Mouse (Mus musculus) cerebellum, adult 2 months (tissue): Measurements from ENCODE around the gene Adprh. TPM values are rescaled to one million over a fixed set of nuclear protein-coding genes. Genes with fewer than 3 reads are reported as not detected.
"Not testable (repeated sequence)": the region's sequence is repeated elsewhere in the genome, so short reads cannot be mapped to it uniquely, and the experiment has no call there.

Experiments
- DNase-seq, 2 experiments: peaks; one replicate each; pipeline ENCODE4 v3.0.0; 2021
- H3K27ac ChIP-seq: fragments of 200-500 bp; 2 replicates; pipeline ENCODE4 v1.5.1; 2012; ENCODE audit warnings: low read length, control low read depth, inconsistent platforms; ENCODE audit not compliant: insufficient read depth
- H3K27me3 ChIP-seq: fragments of 200-500 bp; 2 replicates; pipeline ENCODE4 v1.6.1; 2012; ENCODE audit warnings: inconsistent platforms, mild to moderate bottlenecking, low read length, moderate library complexity; ENCODE audit not compliant: control insufficient read depth, insufficient read depth
- H3K4me1 ChIP-seq: fragments of 200-500 bp; 2 replicates; pipeline ENCODE4 v1.6.1; 2011; ENCODE audit warnings: low read length; ENCODE audit not compliant: control insufficient read depth, insufficient read depth
- H3K4me3 ChIP-seq: fragments of 200-500 bp; replicated peaks from 2 replicates; pipeline ENCODE3; 2011; ENCODE audit warnings: mild to moderate bottlenecking, low read depth, low read length, control low read depth; ENCODE audit not compliant: insufficient read depth
- CTCF ChIP-seq: fragments of 200-500 bp; IDR thresholded peaks from 2 replicates; pipeline ENCODE4 v1.5.1; 2011; ENCODE audit warnings: low read depth, mild to moderate bottlenecking, control low read depth, low read length, moderate library complexity, borderline replicate concordance; ENCODE audit not compliant: insufficient read depth
- POLR2A ChIP-seq: fragments of 200-500 bp; IDR thresholded peaks from 2 replicates; pipeline ENCODE4 v1.6.1; 2011; ENCODE audit warnings: low read length, control low read depth, borderline replicate concordance; ENCODE audit not compliant: insufficient read depth
- WGBS: fragments of 180-500 bp; shearing (Covaris S2); methylation state at CpG from one replicate; pipeline ENCODE4 v1.1.7; 2018; 5-methylcytosine and 5-hydroxymethylcytosine counted together
- polyA plus RNA-seq: library from polyadenylated mRNA; depleted of rRNA; stranded (reverse); fragments of >200 nt; gene quantifications from 2 replicates; pipeline ENCODE4 v1.2.3, GENCODE M21; 2012

Adprh gene
- polyA plus RNA-seq, 1 experiment = 67.3 TPM

- H3K4me3 ChIP-seq = no peak overlapping the region
- H3K4me1 ChIP-seq = 0 out of 2 replicates have a peak, but pooled peaks cover 5% of the 10 kb centered on the region
- TF ChIP-seq CTCF (no peak), POLR2A (no peak)
- no peak for DNase-seq
- H3K27ac ChIP-seq = no peak overlapping the region
- H3K27me3 ChIP-seq = no peaks in the 10 kb centered on the region
- 95% methylated on average over 3 of the region's 3 CpGs for WGBS
Observed at GRCm38 (mm10) chr16:38478296-38478695, 25.8 kb upstream of the Adprh start.

GRCm38 (mm10) chr16:38477241-38477608 lies 24.7 kb upstream of the Adprh start:
- H3K4me3 ChIP-seq = peak overlapping the region; percentile 49
- not testable (repeated sequence) for H3K4me1 ChIP-seq, DNase-seq, H3K27ac ChIP-seq, H3K27me3 ChIP-seq
- 36% methylated on average over 14 of the region's 14 CpGs for WGBS

DNA sequence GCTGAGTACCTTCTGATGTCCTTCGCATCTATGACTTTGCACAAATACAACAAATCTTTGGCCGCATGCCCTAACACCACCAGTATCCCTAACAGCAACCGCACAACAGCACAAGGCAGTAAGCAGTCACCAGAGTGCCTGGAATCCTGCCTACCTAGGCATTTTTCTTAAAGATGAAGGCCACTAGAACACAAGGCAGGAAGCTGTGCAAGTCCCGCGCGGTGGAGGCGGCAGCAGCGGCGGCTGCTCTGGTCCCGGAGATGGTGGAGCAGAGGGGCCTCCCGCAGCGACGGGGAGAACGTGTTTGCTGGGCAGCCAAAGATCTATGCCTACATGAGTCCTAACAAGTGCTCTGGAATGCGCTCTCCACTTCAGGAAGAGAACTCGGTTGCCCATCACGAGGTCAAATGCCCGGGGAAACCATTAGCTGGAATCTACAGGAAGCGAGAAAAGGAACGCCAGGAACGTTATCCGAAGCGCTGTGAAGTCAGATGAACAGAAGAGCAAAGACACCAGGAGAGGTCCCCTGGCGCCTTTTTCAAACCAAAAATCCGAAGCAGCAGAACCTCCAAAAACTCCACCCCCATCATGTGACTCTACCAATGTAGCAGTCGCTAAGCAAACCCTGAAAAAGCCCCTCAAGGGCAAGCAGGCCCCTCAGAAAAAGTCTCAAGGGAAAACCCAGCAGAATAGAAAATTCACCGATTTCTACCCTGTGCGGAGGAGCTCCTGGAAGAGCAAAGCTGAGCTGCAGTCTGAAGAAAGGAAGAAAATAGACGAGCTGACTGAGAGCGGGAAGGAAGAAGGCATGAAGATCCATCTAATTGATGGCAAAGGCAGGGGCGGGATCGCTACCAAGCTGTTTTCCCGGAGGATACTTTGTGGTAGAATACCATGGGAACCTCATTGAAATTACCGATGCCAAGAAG lies 24.1 kb upstream of the Adprh start:
- Histone ChIP-seq H3K4me1 (0 out of 2 replicates have a peak, but pooled peaks cover 5% of the 10 kb centered on the region), H3K27ac (no peak overlapping the region), H3K27me3 (no peaks in the 10 kb centered on the region), H3K4me3 (peak overlapping the region; percentile 49)
- peak; percentile 49 to 50 for DNase-seq
- 5% methylated on average over 34 of the region's 34 CpGs for WGBS
- TF ChIP-seq CTCF (no peak), POLR2A (no peak)

DNA sequence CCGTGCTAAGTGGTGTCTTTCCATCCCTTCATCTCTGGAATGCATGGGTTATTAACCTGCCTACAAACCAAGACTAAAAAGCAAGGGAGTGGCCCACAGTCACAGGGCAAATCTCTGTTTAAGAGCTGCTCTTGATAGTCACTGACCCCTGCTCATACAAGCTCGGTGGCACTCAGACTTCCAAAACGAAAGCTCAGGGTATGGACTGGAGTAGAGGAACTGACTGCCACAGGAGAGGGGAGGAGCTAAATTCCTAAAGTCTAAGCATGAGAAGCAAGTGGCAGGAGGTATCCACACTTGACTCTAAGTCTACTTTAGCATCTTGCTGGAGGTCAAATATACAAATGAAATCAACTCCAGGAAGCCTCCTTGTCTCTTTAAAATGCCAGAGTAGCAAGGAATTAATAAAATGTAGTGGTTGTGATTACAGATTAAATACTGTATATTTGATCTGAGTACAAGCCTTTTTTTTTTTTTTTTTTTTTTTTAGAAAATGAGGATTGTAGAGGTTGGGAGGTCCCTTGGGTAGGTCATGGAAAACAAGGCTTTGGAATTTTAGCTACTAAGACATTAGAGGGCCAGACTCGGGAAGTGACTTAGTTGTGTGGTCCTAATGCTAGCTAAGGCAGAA lies 23.3 kb upstream of the Adprh start:
- Histone ChIP-seq H3K4me1 (0 out of 2 replicates have a peak, but pooled peaks cover 5% of the 10 kb centered on the region), H3K27ac (no peak overlapping the region), H3K4me3 (no peak overlapping the region), H3K27me3 (no peaks in the 10 kb centered on the region)
- WGBS = 66% methylated on average over 4 of the region's 4 CpGs
- TF ChIP-seq CTCF (no peak), POLR2A (no peak)
- no peak for DNase-seq

DNA sequence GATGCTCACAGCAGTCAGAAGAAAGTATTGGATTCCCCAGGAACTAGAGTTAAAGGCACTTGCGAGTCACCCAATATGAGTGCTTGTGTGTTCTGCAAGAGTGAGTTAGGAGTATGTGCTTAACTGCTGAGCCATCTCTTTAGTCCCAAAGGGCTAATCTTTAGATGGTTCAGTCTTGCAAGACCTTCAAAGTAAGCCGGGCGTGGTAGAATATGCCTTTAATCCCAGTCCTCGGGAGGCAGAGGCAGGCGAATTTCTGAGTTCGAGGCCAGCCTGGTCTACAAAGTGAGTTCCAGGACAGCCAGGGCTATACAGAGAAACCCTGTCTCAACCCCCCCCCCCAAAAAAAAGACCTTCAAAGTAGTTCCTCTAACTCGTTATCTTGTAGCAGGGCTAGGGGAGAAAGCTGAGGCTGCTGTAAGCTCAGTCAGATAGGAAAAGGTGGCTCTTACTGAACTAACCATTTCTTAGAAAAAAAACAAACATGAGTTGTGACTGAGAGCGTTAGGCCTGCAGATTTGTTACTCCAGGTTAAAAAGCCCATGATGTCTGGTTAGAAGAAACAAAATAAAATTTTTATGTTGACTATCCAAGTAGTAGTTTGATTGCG lies 22.3 kb upstream of the Adprh start:
- Histone ChIP-seq H3K27ac (no peak overlapping the region), H3K27me3 (no peaks in the 10 kb centered on the region), H3K4me1 (0 out of 2 replicates have a peak, but pooled peaks cover 5% of the 10 kb centered on the region), H3K4me3 (no peak overlapping the region)
- no peak for DNase-seq
- WGBS = 95% methylated on average over 9 of the region's 9 CpGs
- no peak for TF ChIP-seq POLR2A
- no peak for TF ChIP-seq CTCF

- Histone ChIP-seq H3K4me1 (0 out of 2 replicates have a peak, but pooled peaks cover 5% of the 10 kb centered on the region), H3K27me3 (no peaks in the 10 kb centered on the region), H3K27ac (no peak overlapping the region), H3K4me3 (no peak overlapping the region)
- no peak for DNase-seq
- TF ChIP-seq CTCF (no peak), POLR2A (no peak)
- WGBS = 92% methylated on average over 5 of the region's 5 CpGs
Observed at GRCm38 (mm10) chr16:38473661-38474060, 21.2 kb upstream of the Adprh start.

- Histone ChIP-seq H3K4me1 (0 out of 2 replicates have a peak, but pooled peaks cover 5% of the 10 kb centered on the region), H3K27me3 (no peaks in the 10 kb centered on the region), H3K27ac (no peak overlapping the region), H3K4me3 (no peak overlapping the region)
- DNase-seq = no peak
- WGBS = 93% methylated on average over 5 of the region's 5 CpGs
- TF ChIP-seq POLR2A (no peak), CTCF (no peak)
Observed at GRCm38 (mm10) chr16:38472507-38472873, 20.0 kb upstream of the Adprh start.
